Mouse (Mus musculus) thymus, adult 2 months (tissue): ENCODE measurements around the gene Nr2c2. TPM values are rescaled to one million over a fixed set of nuclear protein-coding genes. Genes with fewer than 3 reads are reported as not detected.

Source experiments
- DNase-seq: peaks from one replicate; pipeline ENCODE4 v3.0.0; 2021
- H3K27ac ChIP-seq: fragments of 200-500 bp; 2 replicates; pipeline ENCODE4 v1.5.1; 2012; ENCODE audit warnings: low read length, control low read depth; ENCODE audit not compliant: control insufficient read depth, insufficient read depth
- H3K27me3 ChIP-seq: fragments of 200-500 bp; 2 replicates; pipeline ENCODE4 v1.6.1; 2012; ENCODE audit warnings: mild to moderate bottlenecking, low read length, moderate library complexity, mixed read lengths; ENCODE audit not compliant: control insufficient read depth, insufficient read depth
- H3K36me3 ChIP-seq: fragments of 200-500 bp; 2 replicates; pipeline ENCODE4 v1.6.1; 2012; ENCODE audit warnings: mild to moderate bottlenecking, low read length, moderate library complexity; ENCODE audit not compliant: control insufficient read depth, insufficient read depth
- H3K4me1 ChIP-seq: fragments of 200-500 bp; replicated peaks from 2 replicates; pipeline ENCODE4 v1.6.1; 2012; ENCODE audit warnings: low read length; ENCODE audit not compliant: control insufficient read depth, insufficient read depth
- H3K4me3 ChIP-seq: fragments of 200-500 bp; 2 replicates; pipeline ENCODE4 v1.5.1; 2012; ENCODE audit warnings: mild to moderate bottlenecking, low read length, control low read depth, moderate library complexity; ENCODE audit not compliant: control insufficient read depth, insufficient read depth
- CTCF ChIP-seq: fragments of 200-500 bp; IDR thresholded peaks from 2 replicates; pipeline ENCODE4 v1.5.1; 2012; ENCODE audit warnings: mild to moderate bottlenecking, control low read depth, low read length, moderate library complexity, borderline replicate concordance; ENCODE audit not compliant: control insufficient read depth, poor library complexity, insufficient read depth; ENCODE audit errors: extremely low read depth
- POLR2A ChIP-seq: fragments of 200-500 bp; IDR thresholded peaks from 2 replicates; pipeline ENCODE4 v1.6.1; 2012; ENCODE audit warnings: mild to moderate bottlenecking, low read length, control low read depth, moderate library complexity; ENCODE audit not compliant: control insufficient read depth, poor library complexity, insufficient read depth; ENCODE audit errors: extremely low read depth
- whole genome bisulfite sequencing: fragments of 180-500 bp; shearing (Covaris S2); methylation state at CpG from one replicate; pipeline ENCODE4 v1.1.7; 2018; 5-methylcytosine and 5-hydroxymethylcytosine counted together
- polyA plus RNA-seq: library from polyadenylated mRNA; depleted of rRNA; stranded (reverse); fragments of >200 nt; gene quantifications from 2 replicates; pipeline ENCODE4 v1.2.3, GENCODE M21; 2012; rRNA removed

The Nr2c2 gene
- 52.6 and 54.6 TPM in 2 replicates for polyA plus RNA-seq

- no peaks in the 10 kb centered on the region for H3K27me3 ChIP-seq
- peak within 1 kb of the TSS; percentile 83 for H3K27ac ChIP-seq
- WGBS = under 1% methylated on average over 47 of the region's 58 CpGs
- H3K36me3 ChIP-seq = no peaks in the 10 kb centered on the region
- TF ChIP-seq POLR2A = peak; percentile 82
- no peak for TF ChIP-seq CTCF
- peak; percentile 90 for DNase-seq
- peaks cover 2% of the 10 kb centered on the region; the same call in 1 of the 2 replicates for H3K4me1 ChIP-seq
- H3K4me3 ChIP-seq = peak within 1 kb of the TSS; percentile 81
Observed at GRCm38 (mm10) chr6:92091130-92091591, at the start of gene Nr2c2. Gene Nr2c2 (plus strand): TSS chr6:92091390.

- no peaks in the 10 kb centered on the region for H3K36me3 ChIP-seq
- no peak overlapping the region for H3K27ac ChIP-seq
- no peaks in the 10 kb centered on the region for H3K4me1 ChIP-seq
- no peak overlapping the region for H3K4me3 ChIP-seq
- DNase-seq = no peak
- TF ChIP-seq CTCF (no peak), POLR2A (no peak)
- H3K27me3 ChIP-seq = no peaks in the 10 kb centered on the region
- WGBS = 61% methylated on average over 4 of the region's 4 CpGs
Observed at GRCm38 (mm10) chr6:92042055-92042454, 49.1 kb upstream of the Nr2c2 start.

GRCm38 (mm10) chr6:92042850-92043249, 48.3 kb upstream of the Nr2c2 start:
- 82% methylated on average over 1 of the region's 1 CpGs for WGBS
- Histone ChIP-seq H3K27me3 (no peaks in the 10 kb centered on the region), H3K36me3 (no peaks in the 10 kb centered on the region), H3K27ac (no peak overlapping the region), H3K4me3 (no peak overlapping the region), H3K4me1 (no peaks in the 10 kb centered on the region)
- DNase-seq = no peak
- TF ChIP-seq CTCF (no peak), POLR2A (no peak)

GRCm38 (mm10) chr6:92057768-92058167, 33.4 kb upstream of the Nr2c2 start:
- WGBS = 53% methylated on average over 2 of the region's 2 CpGs
- H3K4me1 ChIP-seq = no peaks in the 10 kb centered on the region
- no peak for TF ChIP-seq CTCF
- no peak for TF ChIP-seq POLR2A
- H3K36me3 ChIP-seq = no peaks in the 10 kb centered on the region
- DNase-seq = no peak
- H3K4me3 ChIP-seq = no peak overlapping the region
- H3K27ac ChIP-seq = no peak overlapping the region
- H3K27me3 ChIP-seq = no peaks in the 10 kb centered on the region

GRCm38 (mm10) chr6:92061725-92062124, 29.5 kb upstream of the Nr2c2 start:
- Histone ChIP-seq H3K27ac (no peak overlapping the region), H3K4me3 (no peak overlapping the region), H3K36me3 (no peaks in the 10 kb centered on the region), H3K27me3 (no peaks in the 10 kb centered on the region), H3K4me1 (no peaks in the 10 kb centered on the region)
- no peak for DNase-seq
- TF ChIP-seq POLR2A = no peak
- no peak for TF ChIP-seq CTCF
- WGBS = 88% methylated on average over 5 of the region's 5 CpGs

GRCm38 (mm10) chr6:92063452-92063851, 27.7 kb upstream of the Nr2c2 start:
- Histone ChIP-seq H3K36me3 (no peaks in the 10 kb centered on the region), H3K4me1 (no peaks in the 10 kb centered on the region), H3K4me3 (no peak overlapping the region), H3K27me3 (no peaks in the 10 kb centered on the region), H3K27ac (no peak overlapping the region)
- 36% methylated on average over 2 of the region's 2 CpGs for WGBS
- no peak for DNase-seq
- TF ChIP-seq CTCF (no peak), POLR2A (no peak)

- no peak overlapping the region for H3K4me3 ChIP-seq
- DNase-seq = no peak
- no peaks in the 10 kb centered on the region for H3K27me3 ChIP-seq
- no peak overlapping the region for H3K27ac ChIP-seq
- 92% methylated on average over 10 of the region's 10 CpGs for WGBS
- no peaks in the 10 kb centered on the region for H3K4me1 ChIP-seq
- TF ChIP-seq CTCF (no peak), POLR2A (no peak)
- no peaks in the 10 kb centered on the region for H3K36me3 ChIP-seq
Observed at GRCm38 (mm10) chr6:92064101-92064500, 27.1 kb upstream of the Nr2c2 start.
